Mouse (Mus musculus) heart, adult 2 months (tissue): ENCODE results near the gene Galnt15. TPM values are rescaled to one million over a fixed set of nuclear protein-coding genes. Genes with fewer than 3 reads are reported as not detected.

Source experiments
- DNase-seq, 2 experiments: peaks; one replicate each; pipeline ENCODE4 v3.0.0; 2021
- H3K27ac ChIP-seq: fragments of 200-600 bp; 2 replicates; pipeline ENCODE4 v1.8.1; 2022
- H3K27me3 ChIP-seq: fragments of 200-500 bp; 2 replicates; pipeline ENCODE4 v1.6.1; 2012; ENCODE audit warnings: mild to moderate bottlenecking, low read length, inconsistent platforms, mixed read lengths; ENCODE audit not compliant: control insufficient read depth, insufficient read depth
- H3K36me3 ChIP-seq: fragments of 200-500 bp; 2 replicates; pipeline ENCODE4 v1.6.1; 2012; ENCODE audit warnings: low read length, inconsistent platforms; ENCODE audit not compliant: control insufficient read depth, insufficient read depth
- H3K4me1 ChIP-seq: fragments of 200-500 bp; 2 replicates; pipeline ENCODE4 v1.6.1; 2011; ENCODE audit warnings: low read length; ENCODE audit not compliant: control insufficient read depth, insufficient read depth
- H3K4me3 ChIP-seq: fragments of 200-600 bp; 2 replicates; pipeline ENCODE4 v1.8.1; 2022
- H3K79me2 ChIP-seq: fragments of 200-500 bp; replicated peaks from 2 replicates; pipeline ENCODE4 v1.6.1; 2012; ENCODE audit warnings: mild to moderate bottlenecking, inconsistent platforms, low read length, moderate library complexity, mixed read lengths; ENCODE audit not compliant: control insufficient read depth, insufficient read depth
- H3K9ac ChIP-seq: fragments of 200-500 bp; 2 replicates; pipeline ENCODE4 v1.6.1; 2012; ENCODE audit warnings: low read depth, mild to moderate bottlenecking, control low read depth, inconsistent platforms, low read length, mixed read lengths
- CTCF ChIP-seq: fragments of 200-600 bp; IDR thresholded peaks from 2 replicates; pipeline ENCODE4 v1.8.1; 2022; ENCODE audit warnings: antibody characterized with exemption, mild to moderate bottlenecking, moderate library complexity
- EP300 ChIP-seq: fragments of 200-500 bp; IDR thresholded peaks from 2 replicates; pipeline ENCODE4 v1.6.1; 2011; ENCODE audit warnings: low read depth, low read length, control low read depth; ENCODE audit not compliant: insufficient read depth
- POLR2A ChIP-seq: fragments of 200-500 bp; IDR thresholded peaks from 2 replicates; pipeline ENCODE4 v1.6.1; 2011; ENCODE audit warnings: mild to moderate bottlenecking, low read depth, low read length, control low read depth; ENCODE audit not compliant: insufficient read depth
- WGBS: fragments of 180-500 bp; shearing (Covaris S2); methylation state at CpG from one replicate; pipeline ENCODE4 v1.1.7; 2018; 5-methylcytosine and 5-hydroxymethylcytosine counted together
- intact Hi-C: fragments of 180-260 bp; cut with DNase I; formaldehyde crosslinking; loops from one replicate; pipeline ENCODE4 v1.15.1; 2025
- polyA plus RNA-seq: library from polyadenylated mRNA; depleted of rRNA; stranded (reverse); fragments of >200 nt; gene quantifications from 2 replicates; pipeline ENCODE4 v1.2.3, GENCODE M21; 2012
- total RNA-seq, 2 experiments: library from RNA; stranded (reverse); gene quantifications; 2 replicates each; pipeline ENCODE4 v1.2.3; 2021

Gene Galnt15
- total and polyA plus RNA-seq, 3 experiments = 10.1 to 18.1 (median 11.2) TPM

GRCm38 (mm10) chr14:32027218-32027617 lies 1.6 kb upstream of the Galnt15 start:
- TF ChIP-seq EP300 (no peak), POLR2A (no peak), CTCF (no peak)
- H3K4me3 ChIP-seq = no peak overlapping the region
- no peaks in the 10 kb centered on the region for H3K27me3 ChIP-seq
- no peak overlapping the region for H3K9ac ChIP-seq
- intact Hi-C loops = no loop called here
- no peak overlapping the region for H3K27ac ChIP-seq
- WGBS = 81% methylated on average over 7 of the region's 7 CpGs
- DNase-seq = no peak
- no peaks in the 10 kb centered on the region for H3K36me3 ChIP-seq
- H3K4me1 ChIP-seq = peaks cover 3% of the 10 kb centered on the region; the same call in 1 of the 2 replicates
- no peaks in the 10 kb centered on the region for H3K79me2 ChIP-seq

- Histone ChIP-seq H3K79me2 (no peaks in the 10 kb centered on the region), H3K27me3 (no peaks in the 10 kb centered on the region), H3K4me3 (peak overlapping the region; percentile 61), H3K27ac (peak overlapping the region; percentile 93), H3K9ac (peak overlapping the region; percentile 71), H3K4me1 (peaks cover 10% of the 10 kb centered on the region), H3K36me3 (no peaks in the 10 kb centered on the region)
- DNase-seq = peak; percentile 57 to 60
- whole genome bisulfite sequencing = 38% methylated on average over 14 of the region's 14 CpGs
- intact Hi-C loops = no loop called here
- TF ChIP-seq POLR2A (peak; percentile 89), CTCF (no peak), EP300 (peak; percentile 74; the same call in 1 of the 2 replicates)
Observed at GRCm38 (mm10) chr14:32029411-32029992, 713 bp downstream of the Galnt15 start.

GRCm38 (mm10) chr14:32030073-32030472 lies 1.3 kb downstream of the Galnt15 start:
- peak overlapping the region; percentile 61 for H3K4me3 ChIP-seq
- peaks cover 10% of the 10 kb centered on the region for H3K4me1 ChIP-seq
- H3K27ac ChIP-seq = peak overlapping the region; percentile 93
- no peaks in the 10 kb centered on the region for H3K36me3 ChIP-seq
- TF ChIP-seq POLR2A (no peak), CTCF (no peak), EP300 (no peak)
- H3K79me2 ChIP-seq = no peaks in the 10 kb centered on the region
- peak in 1 of 2 experiments; percentile 37 for DNase-seq
- intact Hi-C loops = loop anchor here (5.0 kb wide), 1 partner anchor 373 kb away; no protein-coding TSS in a partner anchor
- H3K9ac ChIP-seq = peak overlapping the region; percentile 71
- H3K27me3 ChIP-seq = no peaks in the 10 kb centered on the region
- WGBS = 50% methylated on average over 5 of the region's 5 CpGs

DNA sequence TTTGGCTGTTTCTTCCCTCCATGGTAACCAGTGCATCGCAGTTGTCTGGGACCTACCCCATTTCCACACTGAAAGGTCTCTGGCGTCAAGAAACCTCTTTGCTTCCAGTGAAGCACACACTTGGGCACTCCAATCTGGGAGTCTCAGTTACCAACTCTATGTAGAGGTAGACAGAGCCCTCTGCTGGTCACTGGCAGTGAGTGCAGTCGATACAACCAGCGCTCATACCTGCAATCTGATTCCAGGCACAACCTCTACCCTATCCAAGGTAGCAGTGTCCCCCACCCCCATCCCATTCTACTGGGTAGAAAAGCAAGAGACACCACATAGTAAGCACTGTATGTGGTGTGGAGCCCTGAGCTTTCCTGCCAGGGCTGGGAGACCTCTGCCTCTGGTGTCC lies 3.7 kb downstream of the Galnt15 start:
- Histone ChIP-seq H3K27ac (peak overlapping the region; percentile 24; the same call in 1 of the 2 replicates), H3K27me3 (no peaks in the 10 kb centered on the region), H3K4me3 (peak overlapping the region; percentile 39), H3K36me3 (no peaks in the 10 kb centered on the region; the same call in 1 of the 2 replicates), H3K79me2 (0 out of 2 replicates have a peak, but pooled peaks cover 2% of the 10 kb centered on the region), H3K4me1 (peaks cover 15% of the 10 kb centered on the region), H3K9ac (peak overlapping the region; percentile 53)
- TF ChIP-seq CTCF (peak; percentile 94), POLR2A (0 out of 2 replicates have a peak, but pooled peaks have one; percentile 30), EP300 (peak; percentile 98)
- 6% methylated on average over 4 of the region's 4 CpGs for WGBS
- intact Hi-C loops = loop anchor here (1.0 to 5.0 kb wide), 5 partner anchors 24 to 375 kb away; no protein-coding TSS in a partner anchor
- DNase-seq = peak; percentile 68 to 69

DNA sequence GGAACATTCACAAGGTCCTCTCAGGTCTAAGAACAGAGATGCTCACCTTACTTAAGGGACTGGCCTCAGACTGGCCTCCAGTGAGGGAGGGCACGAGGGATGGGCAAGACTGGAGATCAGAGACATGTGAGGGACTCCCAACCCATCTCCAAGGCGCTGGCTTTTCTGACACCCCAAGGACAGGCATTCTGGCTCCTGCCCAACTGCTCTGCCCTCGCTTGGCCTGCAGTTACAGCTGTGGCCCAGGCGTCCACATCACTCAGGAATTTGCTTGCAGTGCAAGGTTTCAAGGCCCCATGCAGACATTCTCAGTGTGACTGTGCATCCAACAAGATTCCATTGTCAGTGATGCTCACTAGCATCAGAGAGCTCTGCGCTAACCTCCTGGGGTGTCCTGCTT lies 7.7 kb downstream of the Galnt15 start:
- Histone ChIP-seq H3K27ac (no peak overlapping the region), H3K4me3 (no peak overlapping the region), H3K79me2 (0 out of 2 replicates have a peak, but pooled peaks cover 2% of the 10 kb centered on the region), H3K27me3 (no peaks in the 10 kb centered on the region), H3K9ac (no peak overlapping the region), H3K36me3 (no peaks in the 10 kb centered on the region; the same call in 1 of the 2 replicates), H3K4me1 (peaks cover 12% of the 10 kb centered on the region)
- TF ChIP-seq EP300 (no peak), POLR2A (no peak), CTCF (no peak)
- intact Hi-C loops = no loop called here
- WGBS = 69% methylated on average over 5 of the region's 5 CpGs
- DNase-seq = no peak

DNA sequence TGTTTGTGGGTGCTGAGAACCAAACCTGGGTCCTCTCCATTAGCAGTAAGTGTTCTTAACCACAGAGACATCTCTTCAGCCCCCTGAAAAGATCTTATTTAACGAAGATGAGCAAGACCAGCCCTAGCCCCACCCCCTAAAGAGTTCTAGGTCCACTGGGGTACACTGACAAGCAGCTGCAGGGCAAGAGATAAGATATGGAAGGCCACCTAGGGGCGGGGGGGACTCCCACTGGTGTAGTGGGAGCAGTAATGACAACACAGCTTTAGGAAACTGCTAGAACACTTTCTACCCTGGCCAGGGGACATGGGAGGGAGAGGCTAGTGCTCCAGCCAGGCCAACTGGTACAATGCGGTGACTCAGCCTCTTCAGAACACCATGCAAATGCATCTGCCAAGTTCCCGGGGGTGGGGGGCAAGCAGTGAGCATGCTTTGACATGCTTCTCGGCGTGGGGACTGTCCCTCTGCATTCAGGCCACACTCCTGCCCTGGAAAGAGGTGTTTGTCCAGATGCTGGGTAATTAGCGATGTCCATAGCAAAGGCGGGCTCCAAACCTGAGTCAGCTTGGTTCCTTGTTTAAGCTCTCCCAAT lies 9.0 kb downstream of the Galnt15 start:
- H3K9ac ChIP-seq = no peak overlapping the region
- WGBS = 77% methylated on average over 8 of the region's 8 CpGs
- peaks cover 8% of the 10 kb centered on the region for H3K4me1 ChIP-seq
- no peaks in the 10 kb centered on the region for H3K27me3 ChIP-seq
- 0 out of 2 replicates have a peak, but pooled peaks cover 2% of the 10 kb centered on the region for H3K79me2 ChIP-seq
- H3K36me3 ChIP-seq = no peaks in the 10 kb centered on the region; the same call in 1 of the 2 replicates
- intact Hi-C loops = no loop called here
- no peak for DNase-seq
- no peak overlapping the region for H3K27ac ChIP-seq
- no peak overlapping the region for H3K4me3 ChIP-seq
- TF ChIP-seq EP300 (no peak), CTCF (no peak), POLR2A (no peak)
